Mouse (Mus musculus) forebrain, embryonic 16.5 days (tissue): Measurements from ENCODE around the gene Gm21961. TPM values are rescaled to one million over a fixed set of nuclear protein-coding genes. Genes with fewer than 3 reads are reported as not detected.

ENCODE experiments used
- polyA plus RNA-seq: library from polyadenylated mRNA; unstranded; fragments of >200 nt; fragmentation: Nextera tagmentation; extraction: Ambion mirVana; gene quantifications from 2 replicates; pipeline ENCODE4 v1.2.1, GENCODE M21; 2015

Gm21961 gene
- polyA plus RNA-seq, 1 experiment from 2014 or later = not detected

Other genes starting within 250 kb of the Gm21961 start
- gene Gm21798, start 197.2 kb downstream of the Gm21961 start, polyA plus RNA-seq = not detected in 2 replicates